Mouse (Mus musculus): ENCODE data around the gene Plscr3. TPM values are rescaled to one million over a fixed set of nuclear protein-coding genes. Genes with fewer than 3 reads are reported as not detected.

Gene Plscr3
- total and polyA plus RNA-seq, 3 experiments: 4.6 to 26.0 TPM; not detected in 1

- TF ChIP-seq RCOR1 (IDR thresholded peaks at IDR 0.05; ENCODE audit: low read depth, low read length) (no peak), MXI1 (IDR thresholded peaks at IDR 0.05; ENCODE audit: low read depth, low read length) (0 out of 2 replicates have a peak, but pooled peaks have one; percentile 42), EP300 (IDR thresholded peaks at IDR 0.05; ENCODE audit: low read depth in 1 of 2, low read length in 2 of 2) (0 out of 4 replicates have a peak, but pooled peaks of 1 of the 2 experiments have one; percentile 15), SIN3A (IDR thresholded peaks at IDR 0.05; ENCODE audit: low read length) (no peak; the same call in 1 of the 2 replicates), POLR2AphosphoS2 (IDR thresholded peaks at IDR 0.05; ENCODE audit: low read length) (no peak)
Measured at GRCm38 (mm10) chr11:69876867-69877266, 30.7 kb downstream of the Plscr3 start (continued).

- Histone ChIP-seq H3K9ac (ENCODE audit: control insufficient read depth, low read depth, low read length, poor library complexity, severe bottlenecking) (peak within 1 kb of the TSS; percentile 47), H3K79me2 (ENCODE audit: control insufficient read depth, insufficient read depth, low read length, poor library complexity) (no peaks in the 10 kb centered on the region), H3K4me3 (ENCODE audit: control insufficient read depth in 1 of 2, insufficient read depth in 1 of 2, low read depth in 2 of 2, low read length in 2 of 2) (peak within 1 kb of the TSS in 1 of 2 experiments; percentile 22; a peak in 3 of 4 replicates), H3K9me3 (replicated peaks; ENCODE audit: insufficient read depth, low read length) (no peaks in the 10 kb centered on the region), H3K4me1 (ENCODE audit: control insufficient read depth in 1 of 2, insufficient read depth in 2 of 2, low read length in 2 of 2) (peaks cover 11 to 54% of the 10 kb centered on the region in 2 experiments), H3K36me3 (ENCODE audit: control insufficient read depth in 1 of 2, insufficient read depth in 2 of 2, low read length in 2 of 2) (peaks cover 0 to 31% of the 10 kb centered on the region in 2 experiments; a peak in 2 of 4 replicates), H3K27me3 (ENCODE audit: control insufficient read depth in 1 of 2, insufficient read depth in 2 of 2, low read length in 2 of 2) (no peaks in the 10 kb centered on the region), H3K27ac (ENCODE audit: control insufficient read depth, low read depth, low read length) (peak within 1 kb of the TSS; percentile 39)
- no peak for DNase-seq (ENCODE audit: low read depth, low spot score)
- TF ChIP-seq ZKSCAN1 (IDR thresholded peaks at IDR 0.05; ENCODE audit: low read depth, low read length) (no peak), RAD21 (IDR thresholded peaks at IDR 0.05; ENCODE audit: low read depth, low read length) (no peak), MXI1 (IDR thresholded peaks at IDR 0.05; ENCODE audit: low read depth, low read length) (no peak), CTCF (IDR thresholded peaks at IDR 0.05 in 2 of 3, conservative IDR thresholded peaks at IDR 0.05 in 1 of 3; ENCODE audit: control insufficient read depth in 1 of 3, insufficient read depth in 1 of 3, low read depth in 2 of 3, low read length in 3 of 3, poor library complexity in 1 of 3, severe bottlenecking in 1 of 3) (no peak), UBTF (IDR thresholded peaks at IDR 0.05; ENCODE audit: borderline replicate concordance, insufficient read depth, low read depth, low read length) (no peak), ZMIZ1 (IDR thresholded peaks at IDR 0.05; ENCODE audit: low read depth, low read length) (no peak), SIN3A (IDR thresholded peaks at IDR 0.05; ENCODE audit: low read length) (no peak), USF1 (IDR thresholded peaks at IDR 0.05; ENCODE audit: low read depth, low read length) (no peak), MEF2A (IDR thresholded peaks at IDR 0.05; ENCODE audit: extremely low read depth, insufficient replicate concordance, low read depth, low read length, poor library complexity, severe bottlenecking) (no peak), CHD1 (IDR thresholded peaks at IDR 0.05; ENCODE audit: low read depth, low read length) (no peak), RCOR1 (IDR thresholded peaks at IDR 0.05; ENCODE audit: low read depth, low read length) (no peak), TAL1 (IDR thresholded peaks at IDR 0.05; ENCODE audit: low read length) (no peak), ETS1 (IDR thresholded peaks at IDR 0.05; ENCODE audit: low read depth, low read length) (no peak), KAT2A (conservative IDR thresholded peaks at IDR 0.05; ENCODE audit: low read depth, low read length) (no peak), USF2 (IDR thresholded peaks at IDR 0.05; ENCODE audit: borderline replicate concordance in 1 of 2, insufficient read depth in 1 of 2, low read depth in 1 of 2, low read length in 2 of 2) (no peak), EP300 (IDR thresholded peaks at IDR 0.05; ENCODE audit: low read depth in 1 of 2, low read length in 2 of 2) (no peak)
Measured at GRCm38 (mm10) chr11:69877878-69878277, 31.7 kb downstream of the Plscr3 start, which contains the start of gene Tmem95. TSS of gene Tmem95 (minus strand) at chr11:69878018.

Measured in MEL (cell line).